Mouse (Mus musculus) monocyte, adult 2 months (primary cell): ENCODE results near the gene Gorasp2.

Experiments
- DNase-seq, 2 experiments: peaks; one replicate each; pipeline ENCODE4 v3.0.0; 2022; ENCODE audit warnings: low spot score in 2 of 2, low read depth in 1 of 2

The Gorasp2 gene

GRCm38 (mm10) chr2:70736008-70736407 is 74.6 kb downstream of the Gorasp2 start:
- DNase-seq, result no peak

- DNase-seq, result no peak
Measured at GRCm38 (mm10) chr2:70741901-70742300, 80.5 kb downstream of the Gorasp2 start.

GRCm38 (mm10) chr2:70742588-70742987 is 81.2 kb downstream of the Gorasp2 start:
- no peak for DNase-seq

- no peak for DNase-seq
Measured at GRCm38 (mm10) chr2:70751655-70752054, 90.3 kb downstream of the Gorasp2 start.

GRCm38 (mm10) chr2:70752149-70752548 is 90.8 kb downstream of the Gorasp2 start:
- no peak for DNase-seq
